Mouse (Mus musculus): ENCODE measurements around the gene Ppcdc. TPM values are rescaled to one million over a fixed set of nuclear protein-coding genes. Genes with fewer than 3 reads are reported as not detected.

The Ppcdc gene
- polyA plus RNA-seq, 1 experiment from 2014 or later: 30.3 TPM

DNA sequence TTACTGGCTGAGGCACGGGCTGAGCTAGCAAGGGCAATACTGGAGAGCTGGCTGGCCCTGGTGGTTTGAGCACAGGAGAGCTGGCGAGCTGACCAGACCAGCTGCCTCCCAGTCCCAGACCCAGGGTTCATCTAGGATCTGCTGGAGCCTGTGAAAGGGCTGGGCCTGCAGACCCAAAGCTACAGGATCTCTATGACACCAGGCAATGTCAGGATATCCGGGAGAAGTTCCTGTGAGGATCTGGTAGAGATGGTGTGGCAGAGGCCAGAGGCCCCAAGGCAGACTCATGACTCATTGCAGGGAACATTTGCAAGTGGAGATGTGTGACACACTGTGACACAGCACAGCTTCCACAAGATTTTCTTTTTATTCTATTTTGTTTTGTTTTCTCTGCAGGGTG, 14.8 kb downstream of the Ppcdc start:
- Histone ChIP-seq H3K9ac (no peak overlapping the region), H3K4me1 (peaks cover 39% of the 10 kb centered on the region), H3K36me3 (no peaks in the 10 kb centered on the region), H3K27ac (peak overlapping the region; percentile 65), H3K4me3 (replicated peaks) (no peak overlapping the region), H3K4me2 (no peak overlapping the region), H3K9me3 (replicated peaks) (no peaks in the 10 kb centered on the region), H3K27me3 (no peaks in the 10 kb centered on the region)
- ATAC-seq (replicated peaks; ENCODE audit: low FRiP score): no peak
- WGBS: 76% methylated on average over 3 of the region's 3 CpGs

DNA sequence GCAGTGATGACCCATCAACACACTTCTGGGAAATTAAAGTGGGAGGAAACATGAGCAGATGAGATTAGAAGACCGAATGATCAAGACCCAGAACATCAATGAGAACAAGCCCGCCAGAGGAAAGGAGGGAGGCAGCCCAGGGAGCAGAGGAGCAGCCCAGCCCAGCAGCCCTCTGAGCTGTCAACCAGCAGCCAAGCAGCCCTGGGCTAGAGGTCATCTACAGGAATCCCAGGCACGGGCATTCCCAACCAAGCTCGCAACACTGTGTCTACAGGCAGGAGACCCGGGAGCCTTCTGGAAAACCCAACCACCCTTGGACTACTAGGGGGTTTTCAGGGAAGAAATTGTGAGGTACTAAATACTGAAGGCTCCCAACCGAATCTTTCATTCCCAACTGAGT, 15.9 kb downstream of the Ppcdc start:
- no peaks in the 10 kb centered on the region for H3K27me3 ChIP-seq
- H3K9me3 ChIP-seq (replicated peaks): no peaks in the 10 kb centered on the region
- H3K4me2 ChIP-seq: no peak overlapping the region
- ATAC-seq (replicated peaks; ENCODE audit: low FRiP score): no peak
- H3K36me3 ChIP-seq: no peaks in the 10 kb centered on the region
- no peak overlapping the region for H3K4me3 ChIP-seq (replicated peaks)
- H3K27ac ChIP-seq: 0 out of 2 replicates have a peak overlapping the region, but pooled peaks have one; percentile 19
- H3K4me1 ChIP-seq: peaks cover 47% of the 10 kb centered on the region
- WGBS: 49% methylated on average over 6 of the region's 6 CpGs
- no peak overlapping the region for H3K9ac ChIP-seq

DNA sequence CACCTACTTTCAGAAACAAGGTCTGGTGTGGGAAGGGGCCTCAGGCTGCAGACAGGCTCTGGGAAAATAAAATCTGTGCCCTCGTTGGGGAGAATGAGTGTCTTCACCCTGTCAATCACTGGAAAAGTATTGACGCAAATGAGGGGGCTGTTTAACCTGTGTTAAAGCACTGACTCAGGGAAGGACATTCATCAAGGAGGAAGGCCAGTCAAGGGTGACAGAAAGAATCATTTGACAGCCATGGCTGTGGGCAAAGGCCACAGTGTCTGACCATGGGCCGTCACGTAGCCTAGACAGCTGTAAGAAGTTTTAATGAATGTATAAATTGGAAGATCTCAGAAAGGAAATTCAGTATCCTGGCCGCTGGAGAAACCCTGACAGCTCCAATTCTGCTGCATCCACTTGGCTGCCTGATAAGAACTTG, 18.2 kb downstream of the Ppcdc start:
- Histone ChIP-seq H3K4me2 (no peak overlapping the region), H3K27ac (peak overlapping the region; percentile 94), H3K4me1 (peaks cover 42% of the 10 kb centered on the region), H3K9ac (no peak overlapping the region), H3K9me3 (replicated peaks) (no peaks in the 10 kb centered on the region), H3K36me3 (peaks cover 8% of the 10 kb centered on the region; the same call in 1 of the 2 replicates), H3K4me3 (replicated peaks) (no peak overlapping the region), H3K27me3 (no peaks in the 10 kb centered on the region)
- 18% methylated on average over 5 of the region's 5 CpGs for WGBS
- ATAC-seq (replicated peaks; ENCODE audit: low FRiP score): no peak

DNA sequence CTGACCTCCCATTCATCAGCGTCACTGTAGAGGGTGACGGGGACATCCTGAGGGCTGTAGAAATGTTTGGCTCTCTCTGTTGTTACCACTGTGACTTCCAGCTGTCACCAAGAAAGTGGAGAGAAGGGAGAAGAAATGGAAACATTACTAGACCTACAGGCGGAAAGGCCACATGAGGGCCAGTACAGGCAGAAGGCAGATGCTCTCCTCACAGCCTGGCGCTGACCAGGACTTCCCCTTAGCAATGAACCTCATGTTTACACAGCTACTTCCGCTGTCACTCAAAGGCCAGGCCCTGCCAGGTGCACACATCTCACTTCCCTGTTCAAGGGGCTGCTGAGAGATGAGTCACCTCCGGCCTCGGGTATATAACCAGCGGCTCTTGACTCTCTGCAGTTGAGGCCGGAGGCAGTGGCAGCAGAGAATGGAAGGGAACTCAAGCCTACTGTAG, 18.8 kb downstream of the Ppcdc start:
- H3K27ac ChIP-seq: peak overlapping the region; percentile 94
- no peaks in the 10 kb centered on the region for H3K27me3 ChIP-seq
- H3K9me3 ChIP-seq (replicated peaks): no peaks in the 10 kb centered on the region
- 28% methylated on average over 9 of the region's 9 CpGs for WGBS
- no peak overlapping the region for H3K4me3 ChIP-seq (replicated peaks)
- 0 out of 2 replicates have a peak overlapping the region, but pooled peaks have one; percentile 9 for H3K9ac ChIP-seq
- peak; percentile 71 for ATAC-seq (replicated peaks; ENCODE audit: low FRiP score)
- H3K4me1 ChIP-seq: peaks cover 42% of the 10 kb centered on the region
- H3K36me3 ChIP-seq: peaks cover 8% of the 10 kb centered on the region; the same call in 1 of the 2 replicates
- H3K4me2 ChIP-seq: no peak overlapping the region

DNA sequence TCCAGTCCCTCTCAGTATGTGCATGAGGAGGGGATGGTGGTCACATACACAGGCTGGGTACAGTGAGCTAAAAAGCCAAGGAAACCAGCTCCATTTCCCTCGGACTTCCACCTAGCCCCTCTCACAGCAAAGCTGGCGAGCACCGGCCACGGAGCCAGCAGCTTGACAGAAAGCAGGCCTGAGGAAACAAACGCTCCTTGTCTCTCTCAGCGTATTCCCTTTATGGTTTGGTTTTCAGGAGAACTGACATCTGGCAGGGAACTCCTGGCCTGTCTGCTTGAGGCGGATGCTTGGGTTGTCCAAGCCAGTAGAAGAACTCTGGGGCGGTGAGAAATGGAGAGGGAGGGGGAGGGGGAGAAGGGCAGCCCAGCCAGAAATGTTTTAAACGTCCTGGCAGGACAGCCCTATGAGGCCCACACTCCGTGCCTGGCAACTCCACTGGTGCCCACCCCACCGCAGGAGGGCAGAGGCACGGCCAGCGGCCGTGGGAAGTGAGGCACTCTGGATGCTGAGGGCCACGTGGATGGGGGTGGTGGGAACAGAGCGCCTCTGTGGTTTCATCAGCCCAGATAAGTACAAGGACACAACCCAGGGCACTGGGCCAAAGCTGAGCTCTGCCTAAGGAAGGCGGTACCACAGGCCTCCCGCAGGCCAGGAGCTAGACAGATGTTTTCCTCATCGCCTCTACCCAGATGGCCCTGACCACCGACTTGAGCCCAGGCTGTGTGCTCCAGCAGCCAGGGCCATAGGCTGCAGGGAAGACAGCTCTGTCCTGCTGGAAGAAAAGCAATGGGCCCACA, 19.4 kb downstream of the Ppcdc start:
- peak overlapping the region; percentile 33; the same call in 1 of the 2 replicates for H3K4me2 ChIP-seq
- peak overlapping the region; percentile 94 for H3K27ac ChIP-seq
- H3K9ac ChIP-seq: peak overlapping the region; percentile 9; the same call in 1 of the 2 replicates
- peak; percentile 84 for ATAC-seq (replicated peaks; ENCODE audit: low FRiP score)
- peaks cover 8% of the 10 kb centered on the region; the same call in 1 of the 2 replicates for H3K36me3 ChIP-seq
- no peaks in the 10 kb centered on the region for H3K9me3 ChIP-seq (replicated peaks)
- H3K27me3 ChIP-seq: no peaks in the 10 kb centered on the region
- WGBS: 33% methylated on average over 20 of the region's 20 CpGs
- H3K4me3 ChIP-seq (replicated peaks): no peak overlapping the region
- peaks cover 42% of the 10 kb centered on the region for H3K4me1 ChIP-seq

DNA sequence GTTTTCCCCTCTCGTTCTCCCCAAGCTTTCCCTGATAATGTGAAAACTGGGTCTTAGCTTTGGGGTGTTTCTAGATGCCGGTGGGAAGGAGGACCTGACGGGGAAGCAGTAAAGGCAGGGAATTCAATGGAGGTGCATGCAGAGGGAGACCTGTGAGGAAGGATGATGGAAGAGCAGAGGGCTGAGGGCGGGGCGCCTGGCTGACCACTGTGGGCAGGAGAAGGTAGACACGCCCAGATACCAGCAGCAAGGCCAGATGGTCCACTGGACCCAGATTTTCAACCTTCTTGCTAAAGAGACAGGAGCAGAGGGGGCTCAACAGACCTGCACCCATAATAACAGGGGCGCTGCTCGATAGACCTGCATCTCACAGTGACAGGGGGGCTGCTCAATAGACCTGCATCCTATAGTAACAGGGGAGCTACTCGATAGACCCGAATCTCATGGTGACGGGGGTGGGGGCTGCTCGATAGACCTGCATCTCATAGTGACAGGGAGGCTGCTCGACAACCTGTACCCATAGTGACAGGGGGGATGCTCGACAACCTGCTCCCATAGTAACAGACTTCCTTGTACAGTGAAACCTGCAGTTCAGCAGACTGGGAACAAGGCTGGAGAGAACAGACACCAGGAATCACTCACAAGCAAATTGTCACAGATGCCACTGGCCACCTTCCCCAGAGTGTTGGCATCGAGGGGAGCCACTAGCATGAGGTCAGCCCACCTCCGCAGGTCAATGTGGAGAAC, 20.2 kb downstream of the Ppcdc start:
- H3K4me3 ChIP-seq (replicated peaks): no peak overlapping the region
- H3K4me2 ChIP-seq: no peak overlapping the region
- 81% methylated on average over 16 of the region's 16 CpGs for WGBS
- no peaks in the 10 kb centered on the region for H3K9me3 ChIP-seq (replicated peaks)
- ATAC-seq (replicated peaks; ENCODE audit: low FRiP score): no peak
- no peaks in the 10 kb centered on the region for H3K27me3 ChIP-seq
- H3K4me1 ChIP-seq: peaks cover 34% of the 10 kb centered on the region
- H3K27ac ChIP-seq: peak overlapping the region; percentile 94
- H3K9ac ChIP-seq: no peak overlapping the region
- H3K36me3 ChIP-seq: peaks cover 11% of the 10 kb centered on the region

DNA sequence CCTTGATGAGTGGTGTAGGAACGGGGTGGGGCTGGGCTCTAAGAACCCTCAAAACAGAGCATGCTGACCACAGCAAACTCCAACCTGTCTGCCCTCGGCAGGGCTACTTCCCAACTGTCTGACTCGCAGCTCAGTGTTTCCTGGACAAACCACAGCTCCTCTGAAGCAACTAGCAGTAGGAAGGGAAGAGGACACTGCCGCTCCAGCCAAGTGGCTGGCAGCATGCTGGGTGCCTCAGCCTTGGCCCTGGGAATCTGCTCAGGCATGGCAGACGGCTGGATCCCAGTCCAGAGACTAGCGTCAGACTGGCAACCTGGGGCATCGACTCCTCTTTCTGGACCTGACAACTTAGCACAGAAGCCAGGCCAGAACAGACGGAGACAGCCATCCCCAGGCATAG, 22.6 kb downstream of the Ppcdc start:
- H3K36me3 ChIP-seq: peaks cover 23% of the 10 kb centered on the region
- H3K4me3 ChIP-seq (replicated peaks): no peak overlapping the region
- peaks cover 27% of the 10 kb centered on the region for H3K4me1 ChIP-seq
- H3K27ac ChIP-seq: no peak overlapping the region
- no peak for ATAC-seq (replicated peaks; ENCODE audit: low FRiP score)
- H3K9ac ChIP-seq: no peak overlapping the region
- no peaks in the 10 kb centered on the region for H3K9me3 ChIP-seq (replicated peaks)
- H3K4me2 ChIP-seq: no peak overlapping the region
- 85% methylated on average over 8 of the region's 8 CpGs for WGBS
- no peaks in the 10 kb centered on the region for H3K27me3 ChIP-seq

DNA sequence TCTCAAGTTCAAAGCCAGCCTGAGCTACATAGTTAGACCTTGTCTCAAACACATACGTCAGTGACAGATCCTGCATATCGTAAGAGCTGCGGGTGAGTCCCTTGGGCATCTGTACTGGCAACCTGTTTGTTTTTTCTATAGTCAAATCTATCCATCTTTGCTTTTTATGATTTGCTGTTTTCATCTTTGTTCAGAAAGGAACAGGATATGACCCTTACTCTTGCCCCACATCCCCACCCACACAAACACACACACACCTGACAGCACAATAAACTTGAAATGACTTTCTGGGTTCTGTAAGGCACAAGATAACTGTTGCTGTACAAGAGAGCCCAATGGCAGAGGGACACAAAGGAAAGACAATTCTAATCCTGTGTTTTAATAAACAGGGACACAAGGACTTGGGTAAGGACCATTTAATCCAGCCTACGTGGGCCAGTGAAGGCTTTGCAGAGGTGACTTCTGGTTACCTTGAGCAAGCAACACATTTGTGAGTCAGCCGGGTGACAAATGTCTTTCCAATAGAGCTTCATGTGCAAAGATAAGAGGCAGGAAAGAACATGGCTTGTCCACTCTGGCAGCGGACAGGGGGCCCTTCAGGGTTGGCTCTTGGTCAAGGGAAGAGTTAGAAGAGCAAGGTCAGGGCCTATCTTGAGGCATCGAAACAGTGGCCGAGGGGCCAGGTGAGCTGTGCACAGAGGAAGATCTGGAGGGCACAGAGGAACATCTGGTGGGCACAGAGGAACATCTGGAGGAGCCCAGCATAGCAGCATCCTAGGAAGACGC, 32.6 kb downstream of the Ppcdc start:
- 83% methylated on average over 9 of the region's 9 CpGs for WGBS
- H3K9ac ChIP-seq: no peak overlapping the region
- no peak overlapping the region for H3K27ac ChIP-seq
- H3K27me3 ChIP-seq: no peaks in the 10 kb centered on the region
- H3K36me3 ChIP-seq: no peaks in the 10 kb centered on the region
- H3K4me2 ChIP-seq: no peak overlapping the region
- H3K4me1 ChIP-seq: peaks cover 5% of the 10 kb centered on the region; the same call in 1 of the 2 replicates
- ATAC-seq (replicated peaks; ENCODE audit: low FRiP score): no peak
- no peak overlapping the region for H3K4me3 ChIP-seq (replicated peaks)
- H3K9me3 ChIP-seq (replicated peaks): no peaks in the 10 kb centered on the region

DNA sequence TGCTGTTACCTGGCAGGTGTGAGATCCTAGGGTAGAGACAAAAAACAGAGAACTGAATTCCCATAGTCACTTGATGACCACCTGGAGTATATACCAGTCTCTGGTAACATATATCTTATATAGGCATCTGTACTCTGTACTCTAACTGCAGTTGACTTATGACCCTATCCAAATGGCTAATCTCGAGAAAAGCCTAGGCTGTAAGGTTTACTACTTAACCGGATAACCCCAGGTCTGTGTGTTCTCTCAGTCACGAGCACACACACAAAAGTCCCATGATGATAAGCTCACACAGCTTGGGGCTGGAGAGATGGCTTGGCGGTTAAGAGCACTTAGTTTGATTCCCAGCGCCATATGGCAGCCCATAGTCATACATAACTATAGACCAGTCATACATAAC, 33.5 kb downstream of the Ppcdc start:
- Histone ChIP-seq H3K9me3 (replicated peaks) (no peaks in the 10 kb centered on the region), H3K9ac (no peak overlapping the region), H3K36me3 (no peaks in the 10 kb centered on the region), H3K4me1 (no peaks in the 10 kb centered on the region), H3K4me2 (no peak overlapping the region), H3K27me3 (no peaks in the 10 kb centered on the region), H3K4me3 (replicated peaks) (no peak overlapping the region), H3K27ac (no peak overlapping the region)
- no peak for ATAC-seq (replicated peaks; ENCODE audit: low FRiP score)
- WGBS: 82% methylated on average over 5 of the region's 5 CpGs

DNA sequence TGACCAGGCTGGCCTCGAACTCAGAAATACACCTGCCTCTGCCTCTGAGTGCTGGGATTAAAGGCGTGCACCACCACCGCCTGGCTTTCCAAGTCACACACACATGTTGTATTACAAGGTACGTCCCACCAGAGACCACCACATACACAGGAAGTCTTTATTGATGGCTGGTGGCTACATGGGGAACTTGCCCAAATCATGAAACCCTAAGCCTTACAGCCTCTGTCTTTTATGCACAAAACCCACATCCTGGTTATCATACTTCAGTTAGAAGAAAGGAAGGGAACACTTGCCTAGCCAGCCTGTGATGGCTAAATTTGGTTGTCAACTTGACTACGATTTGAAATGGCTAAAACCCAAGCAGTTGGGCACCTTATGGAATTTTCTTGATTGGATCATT, 35.9 kb downstream of the Ppcdc start:
- H3K9ac ChIP-seq: no peak overlapping the region
- no peak overlapping the region for H3K27ac ChIP-seq
- no peak overlapping the region for H3K4me3 ChIP-seq (replicated peaks)
- no peaks in the 10 kb centered on the region for H3K27me3 ChIP-seq
- peaks cover 11% of the 10 kb centered on the region for H3K9me3 ChIP-seq (replicated peaks)
- H3K4me1 ChIP-seq: no peaks in the 10 kb centered on the region
- no peak for ATAC-seq (replicated peaks; ENCODE audit: low FRiP score)
- no peak overlapping the region for H3K4me2 ChIP-seq
- H3K36me3 ChIP-seq: no peaks in the 10 kb centered on the region
- WGBS: 93% methylated on average over 5 of the region's 5 CpGs

DNA sequence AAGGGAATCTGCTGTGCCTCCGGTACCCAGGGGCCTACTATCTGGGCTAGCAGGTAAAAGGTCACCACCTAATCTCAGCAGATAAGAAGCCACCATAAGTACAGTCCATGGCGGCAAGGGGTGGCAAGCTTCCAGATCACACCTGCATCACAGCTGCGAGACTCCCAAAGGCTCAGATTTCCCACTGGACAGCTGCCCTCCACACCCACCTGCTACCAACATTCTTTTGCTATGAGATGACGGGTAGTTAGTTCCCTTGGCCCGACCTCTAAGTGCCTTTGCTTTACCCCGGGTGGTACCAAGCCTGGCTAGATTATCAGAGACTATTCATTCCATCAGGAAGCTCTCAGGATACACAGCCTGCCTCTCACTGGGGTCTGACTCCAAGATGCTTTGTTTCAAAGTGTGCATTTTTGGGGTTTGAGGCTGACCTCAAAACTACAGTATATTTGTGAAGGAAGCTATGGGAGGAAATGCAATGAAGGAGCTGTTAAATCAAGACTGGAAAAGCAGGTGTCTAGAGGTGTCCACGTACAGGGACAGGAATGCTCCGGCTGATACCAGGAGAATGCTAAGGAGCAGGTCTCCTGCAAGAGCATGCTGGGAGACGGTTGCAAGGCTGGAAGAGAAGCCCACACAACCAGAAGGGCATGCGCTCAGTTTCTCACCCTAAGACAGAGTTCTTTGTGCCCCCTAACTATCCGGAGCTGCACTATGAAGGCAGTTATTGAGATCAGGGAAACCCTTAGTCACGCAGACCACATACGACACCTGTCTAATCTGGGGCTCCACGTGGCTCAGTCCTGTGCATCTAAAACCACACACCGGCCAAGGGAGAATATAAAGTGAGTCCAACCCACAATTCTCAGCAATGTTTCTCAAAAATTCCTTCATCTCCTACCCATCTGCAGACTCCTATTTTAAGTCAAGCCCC, 37.3 kb downstream of the Ppcdc start:
- Histone ChIP-seq H3K4me2 (no peak overlapping the region), H3K36me3 (no peaks in the 10 kb centered on the region), H3K4me1 (no peaks in the 10 kb centered on the region), H3K9ac (no peak overlapping the region), H3K4me3 (replicated peaks) (no peak overlapping the region), H3K9me3 (replicated peaks) (peaks cover 11% of the 10 kb centered on the region), H3K27ac (no peak overlapping the region), H3K27me3 (no peaks in the 10 kb centered on the region)
- 83% methylated on average over 15 of the region's 15 CpGs for WGBS
- ATAC-seq (replicated peaks; ENCODE audit: low FRiP score): no peak

Data from kidney, embryonic 15.5 days (tissue).